Mouse (Mus musculus) B cell, adult 2 months (primary cell): Measurements from ENCODE around the gene Fam19a1.

Experiments
- DNase-seq, 2 experiments: peaks; one replicate each; pipeline ENCODE4 v3.0.0; 2022

Gene Fam19a1

GRCm38 (mm10) chr6:96266456-96266855, 153.5 kb downstream of the Fam19a1 start:
- DNase-seq: no peak

GRCm38 (mm10) chr6:96268788-96269187, 155.8 kb downstream of the Fam19a1 start:
- DNase-seq: no peak

GRCm38 (mm10) chr6:96270436-96270835, 157.5 kb downstream of the Fam19a1 start:
- DNase-seq: no peak

- DNase-seq: no peak
Observed at GRCm38 (mm10) chr6:96283731-96284130, 170.8 kb downstream of the Fam19a1 start.

GRCm38 (mm10) chr6:96284590-96284989, 171.6 kb downstream of the Fam19a1 start:
- no peak for DNase-seq

- no peak for DNase-seq
Observed at GRCm38 (mm10) chr6:96286276-96286675, 173.3 kb downstream of the Fam19a1 start.

- no peak for DNase-seq
Observed at GRCm38 (mm10) chr6:96287377-96287776, 174.4 kb downstream of the Fam19a1 start.

GRCm38 (mm10) chr6:96289672-96290071, 176.7 kb downstream of the Fam19a1 start:
- DNase-seq: no peak

- no peak for DNase-seq
Observed at GRCm38 (mm10) chr6:96347491-96347890, 234.5 kb downstream of the Fam19a1 start.

GRCm38 (mm10) chr6:96349446-96350025, 236.6 kb downstream of the Fam19a1 start:
- DNase-seq: no peak

- no peak for DNase-seq
Observed at GRCm38 (mm10) chr6:96369544-96369943, 256.6 kb downstream of the Fam19a1 start.

GRCm38 (mm10) chr6:96372848-96373247, 259.9 kb downstream of the Fam19a1 start:
- no peak for DNase-seq

GRCm38 (mm10) chr6:96373274-96373673, 260.3 kb downstream of the Fam19a1 start:
- no peak for DNase-seq

- DNase-seq: no peak
Observed at GRCm38 (mm10) chr6:96376773-96377172, 263.8 kb downstream of the Fam19a1 start.

GRCm38 (mm10) chr6:96379229-96379628, 266.3 kb downstream of the Fam19a1 start:
- DNase-seq: no peak

GRCm38 (mm10) chr6:96384441-96384840, 271.5 kb downstream of the Fam19a1 start:
- no peak for DNase-seq

GRCm38 (mm10) chr6:96418866-96419265, 305.9 kb downstream of the Fam19a1 start:
- DNase-seq: no peak

- DNase-seq: no peak
Observed at GRCm38 (mm10) chr6:96419704-96420382, 306.9 kb downstream of the Fam19a1 start.

GRCm38 (mm10) chr6:96420515-96420914, 307.6 kb downstream of the Fam19a1 start:
- DNase-seq: no peak

GRCm38 (mm10) chr6:96429390-96429789, 316.4 kb downstream of the Fam19a1 start:
- no peak for DNase-seq

- no peak for DNase-seq
Observed at GRCm38 (mm10) chr6:96432397-96432796, 319.4 kb downstream of the Fam19a1 start.

GRCm38 (mm10) chr6:96433896-96434295, 320.9 kb downstream of the Fam19a1 start:
- DNase-seq: no peak

GRCm38 (mm10) chr6:96435545-96435944, 322.6 kb downstream of the Fam19a1 start:
- DNase-seq: no peak

GRCm38 (mm10) chr6:96437814-96438213, 324.9 kb downstream of the Fam19a1 start:
- no peak for DNase-seq

- no peak for DNase-seq
Observed at GRCm38 (mm10) chr6:96439419-96439818, 326.5 kb downstream of the Fam19a1 start.
